Mouse (Mus musculus): ENCODE data around the gene Abcc12. TPM values are rescaled to one million over a fixed set of nuclear protein-coding genes. Genes with fewer than 3 reads are reported as not detected.

Abcc12 gene
- polyA plus RNA-seq, 1 experiment from 2014 or later = 0.07 TPM

DNA sequence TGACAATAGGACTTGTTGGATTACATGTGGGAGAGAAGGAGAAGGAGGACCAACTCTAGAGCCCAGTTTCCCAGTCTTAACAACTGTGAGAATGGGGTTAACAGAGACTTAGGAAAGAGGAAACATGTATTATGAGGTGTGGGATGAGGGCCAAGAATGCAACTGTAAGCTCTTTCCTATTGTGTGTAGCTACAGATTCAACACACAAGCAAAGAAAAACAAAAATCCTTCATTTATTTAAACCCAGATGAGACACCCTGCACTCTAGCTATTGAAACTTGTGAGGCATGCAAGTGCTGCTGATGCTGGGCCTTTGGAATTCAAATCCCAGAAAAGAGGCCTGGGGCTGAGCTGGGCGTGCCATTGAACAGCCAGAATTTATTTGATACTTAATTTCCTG lies 18.7 kb downstream of the Abcc12 start:
- 63% methylated on average over 1 of the region's 1 CpGs for WGBS
- H3K4me2 ChIP-seq (ENCODE audit: low read depth, severe bottlenecking) = no peak overlapping the region
- H3K4me3 ChIP-seq (ENCODE audit: low read depth, low read length) = no peak overlapping the region
- ATAC-seq (ENCODE audit: insufficient number of reproducible peaks, low FRiP score, low TSS enrichment, low read depth) = no peak
- H3K4me1 ChIP-seq (ENCODE audit: control insufficient read depth, insufficient read depth, low read length) = no peaks in the 10 kb centered on the region
- no peak for DNase-seq (ENCODE audit: low spot score)
- H3K27me3 ChIP-seq (ENCODE audit: control insufficient read depth, insufficient read depth, low read length) = no peaks in the 10 kb centered on the region
- H3K9me3 ChIP-seq (ENCODE audit: control insufficient read depth, low read length) = no peaks in the 10 kb centered on the region
- no peak overlapping the region for H3K9ac ChIP-seq (ENCODE audit: low read length)
- no peaks in the 10 kb centered on the region for H3K36me3 ChIP-seq (ENCODE audit: control insufficient read depth, insufficient read depth, low read length)
- H3K27ac ChIP-seq (replicated peaks; ENCODE audit: low read depth, low read length) = no peak overlapping the region

DNA sequence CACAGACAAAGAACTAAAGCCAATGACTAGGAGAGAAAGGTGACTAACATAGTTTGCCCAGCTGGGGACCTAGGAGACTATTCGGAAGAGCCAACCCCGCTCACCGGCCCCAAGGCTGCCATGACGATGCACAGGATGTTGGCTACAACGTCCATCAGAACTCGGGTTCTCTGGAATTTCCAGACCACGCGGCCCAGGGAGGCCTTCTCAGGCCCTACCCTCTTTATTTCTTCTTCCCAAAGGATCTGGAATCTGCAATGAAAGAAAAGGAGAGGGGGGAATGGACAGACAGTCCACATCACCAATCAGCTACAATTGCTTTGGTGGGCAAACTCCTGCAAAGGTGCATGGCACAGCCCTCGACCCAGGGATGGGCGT lies 19.8 kb downstream of the Abcc12 start:
- ATAC-seq (ENCODE audit: insufficient number of reproducible peaks, low FRiP score, low TSS enrichment, low read depth) (no peak), DNase-seq (ENCODE audit: low spot score) (no peak)
- Histone ChIP-seq H3K27ac (replicated peaks; ENCODE audit: low read depth, low read length) (no peak overlapping the region), H3K9me3 (ENCODE audit: control insufficient read depth, low read length) (no peaks in the 10 kb centered on the region), H3K36me3 (ENCODE audit: control insufficient read depth, insufficient read depth, low read length) (no peaks in the 10 kb centered on the region), H3K27me3 (ENCODE audit: control insufficient read depth, insufficient read depth, low read length) (no peaks in the 10 kb centered on the region), H3K4me1 (ENCODE audit: control insufficient read depth, insufficient read depth, low read length) (no peaks in the 10 kb centered on the region), H3K4me2 (ENCODE audit: low read depth, severe bottlenecking) (no peak overlapping the region), H3K4me3 (ENCODE audit: low read depth, low read length) (no peak overlapping the region), H3K9ac (ENCODE audit: low read length) (no peak overlapping the region)
- 91% methylated on average over 10 of the region's 10 CpGs for WGBS

DNA sequence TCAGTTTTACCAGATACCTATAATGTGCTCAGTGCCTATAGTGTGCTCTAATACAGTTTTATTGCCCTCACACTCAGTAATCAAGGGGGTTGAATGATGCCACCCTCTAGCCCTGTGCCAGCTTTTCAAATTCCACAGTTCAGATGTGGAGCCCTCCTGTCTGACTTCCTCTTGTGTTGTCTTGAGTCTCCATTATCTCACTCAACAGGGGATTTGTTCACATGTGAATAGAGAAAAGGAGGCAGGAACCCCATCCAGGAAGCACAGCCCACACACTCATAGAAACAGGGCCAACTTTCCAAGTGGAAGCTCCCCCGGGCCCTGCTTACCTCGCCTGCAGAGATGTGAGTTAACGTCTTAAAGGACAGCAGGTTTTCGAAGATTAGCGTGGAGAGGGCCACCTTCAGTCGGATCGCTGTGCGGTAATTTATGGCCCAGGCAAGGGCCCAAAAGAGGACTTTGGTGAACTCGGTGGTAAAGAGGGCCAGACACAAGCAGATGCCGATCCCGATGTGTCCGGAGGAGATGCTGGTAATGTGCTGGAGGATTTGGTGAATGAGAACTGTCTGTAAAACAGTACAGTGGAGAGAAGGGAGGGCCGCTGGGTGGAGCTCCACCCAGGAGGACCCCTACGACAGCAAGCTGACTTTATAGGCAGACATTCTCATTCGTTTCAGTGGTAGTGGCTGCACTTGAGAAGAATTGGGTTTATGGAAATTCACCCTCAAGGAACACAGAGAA lies 20.4 kb downstream of the Abcc12 start:
- H3K27ac ChIP-seq (replicated peaks; ENCODE audit: low read depth, low read length) = no peak overlapping the region
- no peak overlapping the region for H3K4me2 ChIP-seq (ENCODE audit: low read depth, severe bottlenecking)
- H3K4me3 ChIP-seq (ENCODE audit: low read depth, low read length) = no peak overlapping the region
- no peaks in the 10 kb centered on the region for H3K9me3 ChIP-seq (ENCODE audit: control insufficient read depth, low read length)
- H3K27me3 ChIP-seq (ENCODE audit: control insufficient read depth, insufficient read depth, low read length) = no peaks in the 10 kb centered on the region
- no peaks in the 10 kb centered on the region for H3K36me3 ChIP-seq (ENCODE audit: control insufficient read depth, insufficient read depth, low read length)
- no peak overlapping the region for H3K9ac ChIP-seq (ENCODE audit: low read length)
- 89% methylated on average over 15 of the region's 15 CpGs for WGBS
- H3K4me1 ChIP-seq (ENCODE audit: control insufficient read depth, insufficient read depth, low read length) = no peaks in the 10 kb centered on the region
- ATAC-seq (ENCODE audit: insufficient number of reproducible peaks, low FRiP score, low TSS enrichment, low read depth) (no peak), DNase-seq (ENCODE audit: low spot score) (no peak)

GRCm38 (mm10) chr8:86557186-86558045 lies 23.1 kb downstream of the Abcc12 start:
- ATAC-seq (ENCODE audit: insufficient number of reproducible peaks, low FRiP score, low TSS enrichment, low read depth) (no peak), DNase-seq (ENCODE audit: low spot score) (no peak)
- Histone ChIP-seq H3K9me3 (ENCODE audit: control insufficient read depth, low read length) (no peaks in the 10 kb centered on the region), H3K4me3 (ENCODE audit: low read depth, low read length) (no peak overlapping the region), H3K4me2 (ENCODE audit: low read depth, severe bottlenecking) (no peak overlapping the region), H3K27ac (replicated peaks; ENCODE audit: low read depth, low read length) (no peak overlapping the region), H3K36me3 (ENCODE audit: control insufficient read depth, insufficient read depth, low read length) (no peaks in the 10 kb centered on the region), H3K27me3 (ENCODE audit: control insufficient read depth, insufficient read depth, low read length) (no peaks in the 10 kb centered on the region), H3K4me1 (ENCODE audit: control insufficient read depth, insufficient read depth, low read length) (no peaks in the 10 kb centered on the region), H3K9ac (ENCODE audit: low read length) (no peak overlapping the region)
- 85% methylated on average over 15 of the region's 15 CpGs for WGBS

- ATAC-seq (ENCODE audit: insufficient number of reproducible peaks, low FRiP score, low TSS enrichment, low read depth) (no peak), DNase-seq (ENCODE audit: low spot score) (no peak)
- no peaks in the 10 kb centered on the region for H3K36me3 ChIP-seq (ENCODE audit: control insufficient read depth, insufficient read depth, low read length)
- H3K27me3 ChIP-seq (ENCODE audit: control insufficient read depth, insufficient read depth, low read length) = no peaks in the 10 kb centered on the region
- no peak overlapping the region for H3K4me3 ChIP-seq (ENCODE audit: low read depth, low read length)
- no peak overlapping the region for H3K27ac ChIP-seq (replicated peaks; ENCODE audit: low read depth, low read length)
- H3K4me2 ChIP-seq (ENCODE audit: low read depth, severe bottlenecking) = no peak overlapping the region
- no peaks in the 10 kb centered on the region for H3K9me3 ChIP-seq (ENCODE audit: control insufficient read depth, low read length)
- WGBS = 79% methylated on average over 2 of the region's 2 CpGs
- H3K9ac ChIP-seq (ENCODE audit: low read length) = no peak overlapping the region
- H3K4me1 ChIP-seq (ENCODE audit: control insufficient read depth, insufficient read depth, low read length) = no peaks in the 10 kb centered on the region
These were observed 24.9 kb downstream of the Abcc12 start for GRCm38 (mm10) chr8:86555564-86555963.

GRCm38 (mm10) chr8:86554220-86554891 lies 26.1 kb downstream of the Abcc12 start:
- H3K4me3 ChIP-seq (ENCODE audit: low read depth, low read length) = no peak overlapping the region
- no peaks in the 10 kb centered on the region for H3K9me3 ChIP-seq (ENCODE audit: control insufficient read depth, low read length)
- no peaks in the 10 kb centered on the region for H3K27me3 ChIP-seq (ENCODE audit: control insufficient read depth, insufficient read depth, low read length)
- H3K9ac ChIP-seq (ENCODE audit: low read length) = no peak overlapping the region
- no peaks in the 10 kb centered on the region for H3K36me3 ChIP-seq (ENCODE audit: control insufficient read depth, insufficient read depth, low read length)
- no peaks in the 10 kb centered on the region for H3K4me1 ChIP-seq (ENCODE audit: control insufficient read depth, insufficient read depth, low read length)
- WGBS = 85% methylated on average over 12 of the region's 12 CpGs
- no peak overlapping the region for H3K27ac ChIP-seq (replicated peaks; ENCODE audit: low read depth, low read length)
- ATAC-seq (ENCODE audit: insufficient number of reproducible peaks, low FRiP score, low TSS enrichment, low read depth) = no peak
- DNase-seq (ENCODE audit: low spot score) = no peak
- H3K4me2 ChIP-seq (ENCODE audit: low read depth, severe bottlenecking) = no peak overlapping the region

GRCm38 (mm10) chr8:86550516-86550915 lies 30.0 kb downstream of the Abcc12 start:
- H3K36me3 ChIP-seq (ENCODE audit: control insufficient read depth, insufficient read depth, low read length) = no peaks in the 10 kb centered on the region
- DNase-seq (ENCODE audit: low spot score) (no peak), ATAC-seq (ENCODE audit: insufficient number of reproducible peaks, low FRiP score, low TSS enrichment, low read depth) (no peak)
- no peak overlapping the region for H3K4me3 ChIP-seq (ENCODE audit: low read depth, low read length)
- no peaks in the 10 kb centered on the region for H3K9me3 ChIP-seq (ENCODE audit: control insufficient read depth, low read length)
- H3K27ac ChIP-seq (replicated peaks; ENCODE audit: low read depth, low read length) = no peak overlapping the region
- H3K9ac ChIP-seq (ENCODE audit: low read length) = no peak overlapping the region
- no peaks in the 10 kb centered on the region for H3K27me3 ChIP-seq (ENCODE audit: control insufficient read depth, insufficient read depth, low read length)
- 90% methylated on average over 10 of the region's 10 CpGs for WGBS
- no peaks in the 10 kb centered on the region for H3K4me1 ChIP-seq (ENCODE audit: control insufficient read depth, insufficient read depth, low read length)
- no peak overlapping the region for H3K4me2 ChIP-seq (ENCODE audit: low read depth, severe bottlenecking)

GRCm38 (mm10) chr8:86546001-86546400 lies 34.5 kb downstream of the Abcc12 start:
- 91% methylated on average over 1 of the region's 1 CpGs for WGBS
- Histone ChIP-seq H3K9ac (ENCODE audit: low read length) (no peak overlapping the region), H3K27me3 (ENCODE audit: control insufficient read depth, insufficient read depth, low read length) (no peaks in the 10 kb centered on the region), H3K36me3 (ENCODE audit: control insufficient read depth, insufficient read depth, low read length) (no peaks in the 10 kb centered on the region), H3K27ac (replicated peaks; ENCODE audit: low read depth, low read length) (no peak overlapping the region), H3K4me1 (ENCODE audit: control insufficient read depth, insufficient read depth, low read length) (no peaks in the 10 kb centered on the region), H3K4me3 (ENCODE audit: low read depth, low read length) (no peak overlapping the region), H3K4me2 (ENCODE audit: low read depth, severe bottlenecking) (no peak overlapping the region), H3K9me3 (ENCODE audit: control insufficient read depth, low read length) (no peaks in the 10 kb centered on the region)
- no peak for ATAC-seq (ENCODE audit: insufficient number of reproducible peaks, low FRiP score, low TSS enrichment, low read depth)
- no peak for DNase-seq (ENCODE audit: low spot score)

Measured in limb, embryonic 11.5 days (tissue).